Mouse (Mus musculus): Measurements from ENCODE around the gene Avpr2. TPM values are rescaled to one million over a fixed set of nuclear protein-coding genes. Genes with fewer than 3 reads are reported as not detected.
A peak's percentile ranks its signal among the peaks of the same experiment; 100 is the strongest.

Avpr2 gene
- total RNA-seq (2017), result 0.23 TPM in 1 of 2 replicates, not detected in the other

GRCm38 (mm10) chrX:73891551-73892152 lies at the start of gene Avpr2:
Gene Avpr2 (plus strand): TSS chrX:73892102.
- ATAC-seq (replicated peaks; ENCODE audit: low read depth, poor library complexity, severe bottlenecking), result no peak

- no peak for ATAC-seq (replicated peaks; ENCODE audit: low read depth, poor library complexity, severe bottlenecking)
Measured at GRCm38 (mm10) chrX:73854326-73855086, 37.4 kb upstream of the Avpr2 start.

- no peak for ATAC-seq (replicated peaks; ENCODE audit: low read depth, poor library complexity, severe bottlenecking)
Measured at GRCm38 (mm10) chrX:73855087-73855408, 36.9 kb upstream of the Avpr2 start.

- no peak for ATAC-seq (replicated peaks; ENCODE audit: low read depth, poor library complexity, severe bottlenecking)
Measured at GRCm38 (mm10) chrX:73864692-73865091, 27.2 kb upstream of the Avpr2 start.

- no peak for ATAC-seq (replicated peaks; ENCODE audit: low read depth, poor library complexity, severe bottlenecking)
Measured at GRCm38 (mm10) chrX:73867256-73867655, 24.6 kb upstream of the Avpr2 start.

GRCm38 (mm10) chrX:73867852-73868251 lies 24.1 kb upstream of the Avpr2 start:
- no peak for ATAC-seq (replicated peaks; ENCODE audit: low read depth, poor library complexity, severe bottlenecking)

- ATAC-seq (replicated peaks; ENCODE audit: low read depth, poor library complexity, severe bottlenecking), result peak; percentile 84
Measured at GRCm38 (mm10) chrX:73869334-73869733, 22.6 kb upstream of the Avpr2 start.

GRCm38 (mm10) chrX:73871474-73871873 lies 20.4 kb upstream of the Avpr2 start:
- ATAC-seq (replicated peaks; ENCODE audit: low read depth, poor library complexity, severe bottlenecking), result no peak

- no peak for ATAC-seq (replicated peaks; ENCODE audit: low read depth, poor library complexity, severe bottlenecking)
Measured at GRCm38 (mm10) chrX:73871956-73872355, 19.9 kb upstream of the Avpr2 start.

- no peak for ATAC-seq (replicated peaks; ENCODE audit: low read depth, poor library complexity, severe bottlenecking)
Measured at GRCm38 (mm10) chrX:73875881-73876280, 16.0 kb upstream of the Avpr2 start.

- ATAC-seq (replicated peaks; ENCODE audit: low read depth, poor library complexity, severe bottlenecking), result peak; percentile 75
Measured at GRCm38 (mm10) chrX:73877014-73877413, 14.9 kb upstream of the Avpr2 start.

GRCm38 (mm10) chrX:73880194-73881035 lies 11.5 kb upstream of the Avpr2 start:
- peak; percentile 77 for ATAC-seq (replicated peaks; ENCODE audit: low read depth, poor library complexity, severe bottlenecking)

- ATAC-seq (replicated peaks; ENCODE audit: low read depth, poor library complexity, severe bottlenecking), result 0 out of 2 replicates have a peak, but pooled peaks have one; percentile 15
Measured at GRCm38 (mm10) chrX:73881036-73881427, 10.9 kb upstream of the Avpr2 start.

GRCm38 (mm10) chrX:73881463-73881862 lies 10.4 kb upstream of the Avpr2 start:
- no peak for ATAC-seq (replicated peaks; ENCODE audit: low read depth, poor library complexity, severe bottlenecking)

GRCm38 (mm10) chrX:73892833-73893232 lies 931 bp downstream of the Avpr2 start:
- no peak for ATAC-seq (replicated peaks; ENCODE audit: low read depth, poor library complexity, severe bottlenecking)

GRCm38 (mm10) chrX:73895719-73896118 lies 3.8 kb downstream of the Avpr2 start, which contains the start of gene L1cam:
Gene L1cam (minus strand): TSS chrX:73896105.
- 0 out of 2 replicates have a peak, but pooled peaks have one; percentile 39 for ATAC-seq (replicated peaks; ENCODE audit: low read depth, poor library complexity, severe bottlenecking)

- peak; percentile 69; the same call in 1 of the 2 replicates for ATAC-seq (replicated peaks; ENCODE audit: low read depth, poor library complexity, severe bottlenecking)
Measured at GRCm38 (mm10) chrX:73897959-73898358, 6.1 kb downstream of the Avpr2 start.

GRCm38 (mm10) chrX:73910049-73910448 lies 18.1 kb downstream of the Avpr2 start:
- no peak for ATAC-seq (replicated peaks; ENCODE audit: low read depth, poor library complexity, severe bottlenecking)

- no peak for ATAC-seq (replicated peaks; ENCODE audit: low read depth, poor library complexity, severe bottlenecking)
Measured at GRCm38 (mm10) chrX:73910451-73910850, 18.5 kb downstream of the Avpr2 start.

- ATAC-seq (replicated peaks; ENCODE audit: low read depth, poor library complexity, severe bottlenecking), result peak; percentile 9; the same call in 1 of the 2 replicates
Measured at GRCm38 (mm10) chrX:73911156-73911555, 19.3 kb downstream of the Avpr2 start.

GRCm38 (mm10) chrX:73911588-73911987 lies 19.7 kb downstream of the Avpr2 start:
- peak; percentile 59 for ATAC-seq (replicated peaks; ENCODE audit: low read depth, poor library complexity, severe bottlenecking)
